Mouse (Mus musculus): ENCODE measurements around the gene Trrap. TPM values are rescaled to one million over a fixed set of nuclear protein-coding genes. Genes with fewer than 3 reads are reported as not detected.

The Trrap gene
- total and polyA plus RNA-seq, 3 experiments = 44.1 to 91.6 (median 45.6) TPM

GRCm38 (mm10) chr5:144858527-144858926 is 91.0 kb downstream of the Trrap start:
- H3K9me3 ChIP-seq (replicated peaks; ENCODE audit: insufficient read depth, low read length) = no peaks in the 10 kb centered on the region
- no peak for DNase-seq (ENCODE audit: low read depth, low spot score)
- H3K79me2 ChIP-seq (ENCODE audit: control insufficient read depth, insufficient read depth, low read length, poor library complexity) = no peaks in the 10 kb centered on the region
- no peaks in the 10 kb centered on the region for H3K4me1 ChIP-seq (ENCODE audit: control insufficient read depth in 1 of 2, insufficient read depth in 2 of 2, low read length in 2 of 2)
- TF ChIP-seq POLR2A (IDR thresholded peaks at IDR 0.05; ENCODE audit: control insufficient read depth in 1 of 2, insufficient read depth in 1 of 2, low read depth in 1 of 2, low read length in 2 of 2, poor library complexity in 1 of 2) (no peak), ZMIZ1 (IDR thresholded peaks at IDR 0.05; ENCODE audit: low read depth, low read length) (no peak), ZNF384 (IDR thresholded peaks at IDR 0.05; ENCODE audit: low read depth, low read length) (no peak), ELF1 (IDR thresholded peaks at IDR 0.05; ENCODE audit: low read depth, low read length) (no peak)
- H3K4me3 ChIP-seq (ENCODE audit: control insufficient read depth in 1 of 2, insufficient read depth in 1 of 2, low read depth in 2 of 2, low read length in 2 of 2) = no peak overlapping the region
- H3K27me3 ChIP-seq (ENCODE audit: control insufficient read depth in 1 of 2, insufficient read depth in 2 of 2, low read length in 2 of 2) = no peaks in the 10 kb centered on the region
- H3K9ac ChIP-seq (ENCODE audit: control insufficient read depth, low read depth, low read length, poor library complexity, severe bottlenecking) = no peak overlapping the region
- H3K27ac ChIP-seq (ENCODE audit: control insufficient read depth, low read depth, low read length) = no peak overlapping the region
- peaks cover 0 to 5% of the 10 kb centered on the region in 2 experiments; a peak in 2 of 4 replicates for H3K36me3 ChIP-seq (ENCODE audit: control insufficient read depth in 1 of 2, insufficient read depth in 2 of 2, low read length in 2 of 2)

DNA sequence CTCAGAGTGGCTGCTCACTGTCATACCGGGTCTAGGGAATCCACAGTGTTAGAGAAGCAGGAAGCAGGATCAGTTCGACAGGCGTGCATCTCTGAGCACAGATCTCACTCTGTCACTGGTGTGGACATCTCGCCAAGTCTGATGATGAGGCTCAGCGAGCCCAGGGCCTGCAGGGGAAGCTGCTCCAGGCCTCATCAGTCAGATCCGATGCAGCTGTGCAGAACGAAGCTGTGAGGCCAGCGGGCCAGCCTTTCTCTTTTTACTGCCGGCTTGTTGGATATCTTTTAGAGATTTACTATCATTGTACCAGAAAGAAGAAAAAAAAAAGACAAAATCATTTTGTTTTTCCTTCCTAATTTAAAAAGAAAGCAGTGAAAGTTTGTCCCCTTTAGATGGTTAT is 91.8 kb downstream of the Trrap start:
- Histone ChIP-seq H3K79me2 (ENCODE audit: control insufficient read depth, insufficient read depth, low read length, poor library complexity) (no peaks in the 10 kb centered on the region), H3K4me3 (ENCODE audit: control insufficient read depth in 1 of 2, insufficient read depth in 1 of 2, low read depth in 2 of 2, low read length in 2 of 2) (no peak overlapping the region), H3K27ac (ENCODE audit: control insufficient read depth, low read depth, low read length) (no peak overlapping the region), H3K27me3 (ENCODE audit: control insufficient read depth in 1 of 2, insufficient read depth in 2 of 2, low read length in 2 of 2) (no peaks in the 10 kb centered on the region), H3K36me3 (ENCODE audit: control insufficient read depth in 1 of 2, insufficient read depth in 2 of 2, low read length in 2 of 2) (peaks cover 0 to 5% of the 10 kb centered on the region in 2 experiments; a peak in 2 of 4 replicates), H3K4me1 (ENCODE audit: control insufficient read depth in 1 of 2, insufficient read depth in 2 of 2, low read length in 2 of 2) (no peaks in the 10 kb centered on the region), H3K9me3 (replicated peaks; ENCODE audit: insufficient read depth, low read length) (no peaks in the 10 kb centered on the region), H3K9ac (ENCODE audit: control insufficient read depth, low read depth, low read length, poor library complexity, severe bottlenecking) (no peak overlapping the region)
- DNase-seq (ENCODE audit: low read depth, low spot score) = no peak
- TF ChIP-seq MXI1 (IDR thresholded peaks at IDR 0.05; ENCODE audit: low read depth, low read length) = no peak
- no peak for TF ChIP-seq CHD2 (IDR thresholded peaks at IDR 0.05; ENCODE audit: low read length)
- TF ChIP-seq NRF1 (IDR thresholded peaks at IDR 0.05; ENCODE audit: insufficient read depth, low read depth, low read length, poor library complexity, severe bottlenecking) = no peak
- no peak for TF ChIP-seq CTCF (IDR thresholded peaks at IDR 0.05 in 2 of 3, conservative IDR thresholded peaks at IDR 0.05 in 1 of 3; ENCODE audit: control insufficient read depth in 1 of 3, insufficient read depth in 1 of 3, low read depth in 2 of 3, low read length in 3 of 3, poor library complexity in 1 of 3, severe bottlenecking in 1 of 3)
- TF ChIP-seq TBP (IDR thresholded peaks at IDR 0.05; ENCODE audit: low read depth, low read length) = no peak
- TF ChIP-seq ETS1 (IDR thresholded peaks at IDR 0.05; ENCODE audit: low read depth, low read length) = no peak
- no peak for TF ChIP-seq ZNF384 (IDR thresholded peaks at IDR 0.05; ENCODE audit: low read depth, low read length)
- no peak for TF ChIP-seq JUND (IDR thresholded peaks at IDR 0.05; ENCODE audit: low read depth, low read length)
- TF ChIP-seq RAD21 (IDR thresholded peaks at IDR 0.05; ENCODE audit: low read depth, low read length) = no peak

GRCm38 (mm10) chr5:144860913-144861312 is 93.4 kb downstream of the Trrap start:
- H3K4me1 ChIP-seq (ENCODE audit: control insufficient read depth in 1 of 2, insufficient read depth in 2 of 2, low read length in 2 of 2) = no peaks in the 10 kb centered on the region

More at GRCm38 (mm10) chr5:144860913-144861312, 93.4 kb downstream of the Trrap start:
- TF ChIP-seq CHD1 (IDR thresholded peaks at IDR 0.05; ENCODE audit: low read depth, low read length) (no peak), JUND (IDR thresholded peaks at IDR 0.05; ENCODE audit: low read depth, low read length) (no peak), MYB (IDR thresholded peaks at IDR 0.05; ENCODE audit: low read depth, low read length) (no peak), HCFC1 (IDR thresholded peaks at IDR 0.05; ENCODE audit: low read depth, low read length) (no peak), CHD2 (IDR thresholded peaks at IDR 0.05; ENCODE audit: low read length) (no peak), NELFE (IDR thresholded peaks at IDR 0.05; ENCODE audit: low read depth, low read length) (no peak), POLR2AphosphoS2 (IDR thresholded peaks at IDR 0.05; ENCODE audit: low read length) (no peak), CTCF (IDR thresholded peaks at IDR 0.05 in 2 of 3, conservative IDR thresholded peaks at IDR 0.05 in 1 of 3; ENCODE audit: control insufficient read depth in 1 of 3, insufficient read depth in 1 of 3, low read depth in 2 of 3, low read length in 3 of 3, poor library complexity in 1 of 3, severe bottlenecking in 1 of 3) (no peak), MXI1 (IDR thresholded peaks at IDR 0.05; ENCODE audit: low read depth, low read length) (no peak), RCOR1 (IDR thresholded peaks at IDR 0.05; ENCODE audit: low read depth, low read length) (no peak), GATA1 (IDR thresholded peaks at IDR 0.05; ENCODE audit: low read depth, low read length) (no peak), MYC (IDR thresholded peaks at IDR 0.05; ENCODE audit: low read depth, low read length) (no peak)
- Histone ChIP-seq H3K9me3 (replicated peaks; ENCODE audit: insufficient read depth, low read length) (no peaks in the 10 kb centered on the region), H3K9ac (ENCODE audit: control insufficient read depth, low read depth, low read length, poor library complexity, severe bottlenecking) (no peak overlapping the region), H3K4me3 (ENCODE audit: control insufficient read depth in 1 of 2, insufficient read depth in 1 of 2, low read depth in 2 of 2, low read length in 2 of 2) (no peak overlapping the region), H3K27ac (ENCODE audit: control insufficient read depth, low read depth, low read length) (no peak overlapping the region), H3K79me2 (ENCODE audit: control insufficient read depth, insufficient read depth, low read length, poor library complexity) (no peaks in the 10 kb centered on the region), H3K36me3 (ENCODE audit: control insufficient read depth in 1 of 2, insufficient read depth in 2 of 2, low read length in 2 of 2) (peaks cover 0 to 5% of the 10 kb centered on the region in 2 experiments; a peak in 2 of 4 replicates), H3K27me3 (ENCODE audit: control insufficient read depth in 1 of 2, insufficient read depth in 2 of 2, low read length in 2 of 2) (no peaks in the 10 kb centered on the region)
- no peak for DNase-seq (ENCODE audit: low read depth, low spot score)
